Mouse (Mus musculus): ENCODE measurements around the gene Rrp12. TPM values are rescaled to one million over a fixed set of nuclear protein-coding genes. Genes with fewer than 3 reads are reported as not detected.
A peak's percentile ranks its signal among the peaks of the same experiment; 100 is the strongest.
"Not testable (repeated sequence)": the region's sequence is repeated elsewhere in the genome, so short reads cannot be mapped to it uniquely, and the experiment has no call there.

The Rrp12 gene
- polyA plus RNA-seq, 1 experiment = 3.6 TPM

- TF ChIP-seq POLR2A (IDR thresholded peaks at IDR 0.05; ENCODE audit: low read depth, low read length) = no peak
- TF ChIP-seq CTCF (conservative IDR thresholded peaks at IDR 0.05; ENCODE audit: insufficient read depth, insufficient read length, low read depth, low read length) = no peak
- Histone ChIP-seq H3K36me3 (ENCODE audit: control insufficient read depth, insufficient read depth, low read length) (no peaks in the 10 kb centered on the region), H3K4me3 (ENCODE audit: insufficient read depth, low read depth, low read length) (no peak overlapping the region), H3K27me3 (replicated peaks; ENCODE audit: control insufficient read depth, insufficient read depth, low read length) (no peaks in the 10 kb centered on the region), H3K27ac (ENCODE audit: insufficient read depth, low read depth, low read length) (no peak overlapping the region), H3K4me1 (ENCODE audit: control insufficient read depth, insufficient read depth, low read length) (no peaks in the 10 kb centered on the region)
- peak; percentile 37 for DNase-seq
Observed at GRCm38 (mm10) chr19:41888191-41888590, 7.8 kb downstream of the Rrp12 start.

- DNase-seq = no peak
- H3K27me3 ChIP-seq (replicated peaks; ENCODE audit: control insufficient read depth, insufficient read depth, low read length) = no peaks in the 10 kb centered on the region
- WGBS = 95% methylated on average over 9 of the region's 9 CpGs
- TF ChIP-seq CTCF (conservative IDR thresholded peaks at IDR 0.05; ENCODE audit: insufficient read depth, insufficient read length, low read depth, low read length) (no peak), POLR2A (IDR thresholded peaks at IDR 0.05; ENCODE audit: low read depth, low read length) (no peak)
- H3K4me3 ChIP-seq (ENCODE audit: insufficient read depth, low read depth, low read length) = no peak overlapping the region
- no peaks in the 10 kb centered on the region for H3K36me3 ChIP-seq (ENCODE audit: control insufficient read depth, insufficient read depth, low read length)
- H3K4me1 ChIP-seq (ENCODE audit: control insufficient read depth, insufficient read depth, low read length) = no peaks in the 10 kb centered on the region
- no peak overlapping the region for H3K27ac ChIP-seq (ENCODE audit: insufficient read depth, low read depth, low read length)
Observed at GRCm38 (mm10) chr19:41883882-41884281, 12.1 kb downstream of the Rrp12 start.

GRCm38 (mm10) chr19:41881842-41882241, 14.1 kb downstream of the Rrp12 start:
- H3K4me3 ChIP-seq (ENCODE audit: insufficient read depth, low read depth, low read length) = no peak overlapping the region
- DNase-seq = no peak
- no peaks in the 10 kb centered on the region for H3K27me3 ChIP-seq (replicated peaks; ENCODE audit: control insufficient read depth, insufficient read depth, low read length)
- H3K36me3 ChIP-seq (ENCODE audit: control insufficient read depth, insufficient read depth, low read length) = no peaks in the 10 kb centered on the region
- 97% methylated on average over 4 of the region's 4 CpGs for WGBS
- no peak for TF ChIP-seq CTCF (conservative IDR thresholded peaks at IDR 0.05; ENCODE audit: insufficient read depth, insufficient read length, low read depth, low read length)
- TF ChIP-seq POLR2A (IDR thresholded peaks at IDR 0.05; ENCODE audit: low read depth, low read length) = no peak
- no peaks in the 10 kb centered on the region for H3K4me1 ChIP-seq (ENCODE audit: control insufficient read depth, insufficient read depth, low read length)
- H3K27ac ChIP-seq (ENCODE audit: insufficient read depth, low read depth, low read length) = no peak overlapping the region

- Histone ChIP-seq H3K27ac (ENCODE audit: insufficient read depth, low read depth, low read length) (no peak overlapping the region), H3K4me3 (ENCODE audit: insufficient read depth, low read depth, low read length) (no peak overlapping the region), H3K27me3 (replicated peaks; ENCODE audit: control insufficient read depth, insufficient read depth, low read length) (no peaks in the 10 kb centered on the region), H3K4me1 (ENCODE audit: control insufficient read depth, insufficient read depth, low read length) (no peaks in the 10 kb centered on the region), H3K36me3 (ENCODE audit: control insufficient read depth, insufficient read depth, low read length) (no peaks in the 10 kb centered on the region; the same call in none of the 2 replicates)
- WGBS = 93% methylated on average over 14 of the region's 14 CpGs
- no peak for TF ChIP-seq CTCF (conservative IDR thresholded peaks at IDR 0.05; ENCODE audit: insufficient read depth, insufficient read length, low read depth, low read length)
- TF ChIP-seq POLR2A (IDR thresholded peaks at IDR 0.05; ENCODE audit: low read depth, low read length) = no peak
- DNase-seq = no peak
Observed at GRCm38 (mm10) chr19:41874356-41874755, 21.6 kb downstream of the Rrp12 start.

GRCm38 (mm10) chr19:41872285-41872684, 23.7 kb downstream of the Rrp12 start:
- H3K27me3 ChIP-seq (replicated peaks; ENCODE audit: control insufficient read depth, insufficient read depth, low read length) = no peaks in the 10 kb centered on the region
- no peak for DNase-seq
- no peaks in the 10 kb centered on the region for H3K4me1 ChIP-seq (ENCODE audit: control insufficient read depth, insufficient read depth, low read length)
- H3K36me3 ChIP-seq (ENCODE audit: control insufficient read depth, insufficient read depth, low read length) = no peaks in the 10 kb centered on the region; the same call in none of the 2 replicates
- TF ChIP-seq CTCF (conservative IDR thresholded peaks at IDR 0.05; ENCODE audit: insufficient read depth, insufficient read length, low read depth, low read length) (no peak), POLR2A (IDR thresholded peaks at IDR 0.05; ENCODE audit: low read depth, low read length) (no peak)
- H3K4me3 ChIP-seq (ENCODE audit: insufficient read depth, low read depth, low read length) = no peak overlapping the region
- WGBS = 97% methylated on average over 2 of the region's 2 CpGs
- H3K27ac ChIP-seq (ENCODE audit: insufficient read depth, low read depth, low read length) = no peak overlapping the region

- H3K4me1 ChIP-seq (ENCODE audit: control insufficient read depth, insufficient read depth, low read length); H3K27ac ChIP-seq (ENCODE audit: insufficient read depth, low read depth, low read length); DNase-seq; H3K36me3 ChIP-seq (ENCODE audit: control insufficient read depth, insufficient read depth, low read length); H3K27me3 ChIP-seq (replicated peaks; ENCODE audit: control insufficient read depth, insufficient read depth, low read length); H3K4me3 ChIP-seq (ENCODE audit: insufficient read depth, low read depth, low read length): not testable (repeated sequence)
- WGBS = 74% methylated on average over 5 of the region's 5 CpGs
Observed at GRCm38 (mm10) chr19:41869946-41870345, 26.0 kb downstream of the Rrp12 start.

GRCm38 (mm10) chr19:41869296-41869695, 26.7 kb downstream of the Rrp12 start:
- DNase-seq = no peak
- 95% methylated on average over 5 of the region's 5 CpGs for WGBS
- TF ChIP-seq POLR2A (IDR thresholded peaks at IDR 0.05; ENCODE audit: low read depth, low read length) = no peak
- Histone ChIP-seq H3K4me3 (ENCODE audit: insufficient read depth, low read depth, low read length) (no peak overlapping the region), H3K27me3 (replicated peaks; ENCODE audit: control insufficient read depth, insufficient read depth, low read length) (no peaks in the 10 kb centered on the region), H3K4me1 (ENCODE audit: control insufficient read depth, insufficient read depth, low read length) (no peaks in the 10 kb centered on the region), H3K27ac (ENCODE audit: insufficient read depth, low read depth, low read length) (no peak overlapping the region), H3K36me3 (ENCODE audit: control insufficient read depth, insufficient read depth, low read length) (no peaks in the 10 kb centered on the region; the same call in 1 of the 2 replicates)

- DNase-seq = no peak
- WGBS = 87% methylated on average over 8 of the region's 8 CpGs
- no peaks in the 10 kb centered on the region for H3K27me3 ChIP-seq (replicated peaks; ENCODE audit: control insufficient read depth, insufficient read depth, low read length)
- no peaks in the 10 kb centered on the region for H3K36me3 ChIP-seq (ENCODE audit: control insufficient read depth, insufficient read depth, low read length)
- H3K27ac ChIP-seq (ENCODE audit: insufficient read depth, low read depth, low read length) = no peak overlapping the region
- TF ChIP-seq CTCF (conservative IDR thresholded peaks at IDR 0.05; ENCODE audit: insufficient read depth, insufficient read length, low read depth, low read length) = no peak
- no peak for TF ChIP-seq POLR2A (IDR thresholded peaks at IDR 0.05; ENCODE audit: low read depth, low read length)
- H3K4me3 ChIP-seq (ENCODE audit: insufficient read depth, low read depth, low read length) = no peak overlapping the region
- H3K4me1 ChIP-seq (ENCODE audit: control insufficient read depth, insufficient read depth, low read length) = no peaks in the 10 kb centered on the region
Observed at GRCm38 (mm10) chr19:41866707-41867106, 29.3 kb downstream of the Rrp12 start.
